Mouse (Mus musculus) CH12.LX (cell line): Measurements from ENCODE around the gene Cort. TPM values are rescaled to one million over a fixed set of nuclear protein-coding genes. Genes with fewer than 3 reads are reported as not detected.

ENCODE experiments used
- DNase-seq: peaks from one replicate; pipeline ENCODE4 v3.0.0-alpha.2; 2013; ENCODE audit errors: extremely low read depth
- H3K27ac ChIP-seq: 2 replicates; pipeline ENCODE4 v1.5.1; 2012; ENCODE audit warnings: low read depth, mild to moderate bottlenecking, control low read depth, moderate library complexity; ENCODE audit not compliant: insufficient read depth
- H3K27me3 ChIP-seq: replicated peaks from 2 replicates; pipeline ENCODE3; 2012; ENCODE audit warnings: inconsistent platforms
- H3K36me3 ChIP-seq, 2 experiments: replicated peaks in 1 of 2; 2 replicates each; pipeline versions ENCODE3 to v1.6.1; 2012; ENCODE audit warnings: inconsistent platforms in 1 of 2, low read length in 1 of 2, mild to moderate bottlenecking in 1 of 2, mixed read lengths in 1 of 2, moderate library complexity in 1 of 2; ENCODE audit not compliant: control insufficient read depth in 1 of 2, insufficient read depth in 1 of 2
- H3K4me1 ChIP-seq, 2 experiments: 2 replicates each; pipeline ENCODE4 v1.6.1; 2012; ENCODE audit warnings: inconsistent platforms in 1 of 2, moderate library complexity in 1 of 2; ENCODE audit not compliant: insufficient read depth in 2 of 2, control insufficient read depth in 1 of 2
- H3K4me2 ChIP-seq: 2 replicates; pipeline ENCODE4 v1.6.1; 2012; ENCODE audit warnings: low read depth, mild to moderate bottlenecking, control low read depth; ENCODE audit not compliant: poor library complexity, insufficient read depth, severe bottlenecking
- H3K4me3 ChIP-seq, 3 experiments: fragments of 150-350 bp in 1 of 3; sonication (generic) in 1 of 3; replicated peaks in 1 of 3; 2 replicates each; pipeline versions ENCODE3 to v1.5.1; 2011 to 2012; ENCODE audit warnings: low read depth in 2 of 3, low read length in 2 of 3, mild to moderate bottlenecking in 2 of 3, moderate library complexity in 2 of 3, control low read depth in 1 of 3, improper control_type of control experiment in 1 of 3, inconsistent platforms in 1 of 3, mixed read lengths in 1 of 3; ENCODE audit not compliant: poor library complexity in 1 of 3
- H3K79me2 ChIP-seq: replicated peaks from 2 replicates; pipeline ENCODE4 v1.6.1; 2012; ENCODE audit warnings: mild to moderate bottlenecking, moderate library complexity; ENCODE audit not compliant: control insufficient read depth, poor library complexity, insufficient read depth, severe bottlenecking; ENCODE audit errors: extremely low read depth
- H3K9ac ChIP-seq: 2 replicates; pipeline ENCODE4 v1.6.1; 2012; ENCODE audit warnings: low read depth, mild to moderate bottlenecking, control low read depth, moderate library complexity; ENCODE audit not compliant: insufficient read depth
- H3K9me3 ChIP-seq: replicated peaks from 2 replicates; pipeline ENCODE3; 2012; ENCODE audit warnings: low read length, inconsistent platforms, mixed read lengths
- CHD2 ChIP-seq: IDR thresholded peaks from 2 replicates; pipeline ENCODE4 v1.6.1; 2011; ENCODE audit warnings: low read length, improper control_type of control experiment
- E2F4 ChIP-seq: IDR thresholded peaks from 2 replicates; pipeline ENCODE4 v1.6.1; 2011; ENCODE audit warnings: low read depth, low read length, improper control_type of control experiment; ENCODE audit not compliant: insufficient replicate concordance
- ELF1 ChIP-seq: IDR thresholded peaks from 2 replicates; pipeline ENCODE4 v1.6.1; 2014; ENCODE audit warnings: low read depth, mild to moderate bottlenecking, inconsistent platforms, low read length, improper control_type of control experiment
- GABPA ChIP-seq: IDR thresholded peaks from 2 replicates; pipeline ENCODE4 v1.6.1; 2012; ENCODE audit warnings: low read depth, low read length, improper control_type of control experiment, inconsistent platforms; ENCODE audit not compliant: insufficient replicate concordance
- IRF4 ChIP-seq: IDR thresholded peaks from 2 replicates; pipeline ENCODE4 v1.6.1; 2014; ENCODE audit warnings: low read depth, mild to moderate bottlenecking, inconsistent platforms, low read length, improper control_type of control experiment
- MAFK ChIP-seq: IDR thresholded peaks from 2 replicates; pipeline ENCODE4 v1.6.1; 2011; ENCODE audit warnings: low read length, improper control_type of control experiment; ENCODE audit not compliant: insufficient replicate concordance
- MEF2A ChIP-seq: IDR thresholded peaks from 2 replicates; pipeline ENCODE4 v1.6.1; 2014; ENCODE audit warnings: low read depth, mild to moderate bottlenecking, inconsistent platforms, low read length, improper control_type of control experiment, borderline replicate concordance
- UBTF ChIP-seq: IDR thresholded peaks from 2 replicates; pipeline ENCODE4 v1.6.1; 2012; ENCODE audit warnings: low read depth, mild to moderate bottlenecking, inconsistent platforms, low read length, improper control_type of control experiment, moderate library complexity
- USF1 ChIP-seq: IDR thresholded peaks from 2 replicates; pipeline ENCODE4 v1.6.1; 2014; ENCODE audit warnings: low read depth, mild to moderate bottlenecking, inconsistent platforms, low read length, improper control_type of control experiment
- USF2 ChIP-seq: conservative IDR thresholded peaks from 2 replicates; pipeline ENCODE4 v1.6.1; 2011; ENCODE audit warnings: low read depth, low read length, improper control_type of control experiment
- ZC3H11A ChIP-seq: IDR thresholded peaks from 2 replicates; pipeline ENCODE4 v1.6.1; 2012; ENCODE audit warnings: low read depth, mild to moderate bottlenecking, inconsistent platforms, low read length, improper control_type of control experiment
- ZKSCAN1 ChIP-seq: IDR thresholded peaks from 2 replicates; pipeline ENCODE4 v1.6.1; 2012; ENCODE audit warnings: low read depth, inconsistent platforms, low read length, improper control_type of control experiment, borderline replicate concordance
- ZNF384 ChIP-seq: IDR thresholded peaks from 2 replicates; pipeline ENCODE4 v1.6.1; 2012; ENCODE audit warnings: low read depth, low read length, improper control_type of control experiment, inconsistent platforms
- dilution Hi-C: fragments of 300-500 bp; cut with MboI; formaldehyde crosslinking; loops from 2 replicates; pipeline ENCODE4 v1.14.3; 2020; ENCODE audit warnings: low sequenced_read_pairs; ENCODE audit not compliant: extremely low pct_unique_long_range_greater_than_20kb, extremely low pct_ligation_motif_present
- in situ Hi-C: fragments of 300-500 bp; cut with MboI; formaldehyde crosslinking; loops from 3 replicates; pipeline ENCODE4 v1.14.3; 2019; ENCODE audit warnings: low sequenced_read_pairs, low pct_ligation_motif_present, low pct_unique_long_range_greater_than_20kb, mixed read lengths
- polyA plus RNA-seq: library from polyadenylated mRNA; unstranded; fragments of >175 nt; gene quantifications from 2 replicates; pipeline ENCODE4 v1.2.1, GENCODE M21; 2012; ENCODE audit warnings: low read depth; ENCODE audit not compliant: insufficient read length
- total RNA-seq, 2 experiments: library from RNA; depleted of rRNA; stranded (reverse); fragments of 300-350 nt in 1 of 2; fragments of >200 nt in 1 of 2; gene quantifications; 2 replicates each; pipeline ENCODE4 v1.2.3; 2012 to 2014

The Cort gene
- total and polyA plus RNA-seq, 3 experiments = 0.59 to 0.94 TPM; not detected in 1

GRCm38 (mm10) chr4:149128467-149128866, 1.9 kb upstream of the Cort start:
- H3K27ac ChIP-seq = no peak overlapping the region
- no peaks in the 10 kb centered on the region for H3K9me3 ChIP-seq
- dilution Hi-C loops = no loop called here
- no peak for DNase-seq
- TF ChIP-seq UBTF (no peak), ZNF384 (no peak), IRF4 (no peak), USF2 (no peak), USF1 (no peak), GABPA (no peak), MEF2A (no peak), MAFK (no peak), ELF1 (no peak), CHD2 (no peak), E2F4 (no peak)
- H3K27me3 ChIP-seq = no peaks in the 10 kb centered on the region
- in situ Hi-C loops = no loop called here
- H3K9ac ChIP-seq = no peak overlapping the region
- peaks cover 9 to 46% of the 10 kb centered on the region in 2 experiments; a peak in 3 of 4 replicates for H3K4me1 ChIP-seq
- H3K4me2 ChIP-seq = no peak overlapping the region
- no peak overlapping the region for H3K4me3 ChIP-seq
- H3K79me2 ChIP-seq = no peaks in the 10 kb centered on the region
- H3K36me3 ChIP-seq = peaks cover 19 to 70% of the 10 kb centered on the region in 2 experiments

- TF ChIP-seq ELF1 (no peak), ZC3H11A (no peak), ZKSCAN1 (no peak), E2F4 (no peak)
- TF ChIP-seq, all 38 proteins: peak for 0
- in situ Hi-C loops (no loop called here), dilution Hi-C loops (no loop called here)
- Histone ChIP-seq H3K79me2 (no peaks in the 10 kb centered on the region), H3K4me2 (no peak overlapping the region), H3K27me3 (no peaks in the 10 kb centered on the region), H3K4me1 (peaks cover 0 to 25% of the 10 kb centered on the region in 2 experiments; a peak in 2 of 4 replicates), H3K9ac (no peak overlapping the region), H3K36me3 (peaks cover 22 to 85% of the 10 kb centered on the region in 2 experiments), H3K4me3 (no peak overlapping the region), H3K9me3 (no peaks in the 10 kb centered on the region), H3K27ac (no peak overlapping the region)
- no peak for DNase-seq
Observed at GRCm38 (mm10) chr4:149126115-149126509, 451 bp downstream of the Cort start.
